Mouse (Mus musculus) forebrain, embryonic 10.5 days (tissue): ENCODE measurements around the gene Macf1. TPM values are rescaled to one million over a fixed set of nuclear protein-coding genes. Genes with fewer than 3 reads are reported as not detected.

Source experiments
- DNase-seq: peaks from one replicate; pipeline ENCODE4 v3.0.0-alpha.2; 2017; ENCODE audit warnings: low spot score; ENCODE audit errors: extremely low spot score
- H3K27ac ChIP-seq: fragments of 300-500 bp; sonication (generic); 2 replicates; pipeline ENCODE4 v1.5.1; 2016; ENCODE audit warnings: mild to moderate bottlenecking
- H3K27me3 ChIP-seq: fragments of 300-500 bp; sonication (generic); 2 replicates; pipeline ENCODE4 v1.6.1; 2016; ENCODE audit warnings: mild to moderate bottlenecking; ENCODE audit not compliant: poor library complexity, severe bottlenecking
- H3K36me3 ChIP-seq: fragments of 300-500 bp; sonication (generic); replicated peaks from 2 replicates; pipeline ENCODE4 v1.6.1; 2016; ENCODE audit warnings: mild to moderate bottlenecking, moderate library complexity
- H3K4me1 ChIP-seq: fragments of 300-500 bp; sonication (generic); 2 replicates; pipeline ENCODE4 v1.6.1; 2016
- H3K4me3 ChIP-seq: fragments of 300-500 bp; sonication (generic); 2 replicates; pipeline ENCODE4 v1.5.1; 2016; ENCODE audit warnings: mild to moderate bottlenecking, moderate library complexity
- H3K9me3 ChIP-seq: fragments of 300-500 bp; sonication (generic); 2 replicates; pipeline ENCODE4 v1.6.1; 2016; ENCODE audit warnings: mild to moderate bottlenecking, moderate library complexity
- WGBS: fragments of 180-500 bp; shearing (Covaris S2); methylation state at CpG from one replicate; pipeline ENCODE4 v1.1.7; 2016; 5-methylcytosine and 5-hydroxymethylcytosine counted together
- polyA plus RNA-seq: library from polyadenylated mRNA; unstranded; fragments of >200 nt; fragmentation: Nextera tagmentation; extraction: Ambion mirVana; gene quantifications from 2 replicates; pipeline ENCODE4 v1.2.1, GENCODE M21; 2016

Gene Macf1
- polyA plus RNA-seq, 1 experiment from 2014 or later = 50.2 TPM

- Histone ChIP-seq H3K4me3 (no peak overlapping the region), H3K27me3 (no peaks in the 10 kb centered on the region), H3K9me3 (no peaks in the 10 kb centered on the region), H3K36me3 (peaks cover 68% of the 10 kb centered on the region), H3K4me1 (no peaks in the 10 kb centered on the region), H3K27ac (no peak overlapping the region)
- 88% methylated on average over 9 of the region's 9 CpGs for WGBS
- no peak for DNase-seq
These were observed 256.8 kb downstream of the Macf1 start for GRCm38 (mm10) chr4:123427271-123427899.

GRCm38 (mm10) chr4:123426429-123427080 lies 257.6 kb downstream of the Macf1 start:
- Histone ChIP-seq H3K36me3 (peaks cover 60% of the 10 kb centered on the region), H3K4me1 (no peaks in the 10 kb centered on the region), H3K27ac (no peak overlapping the region), H3K9me3 (no peaks in the 10 kb centered on the region), H3K27me3 (no peaks in the 10 kb centered on the region), H3K4me3 (no peak overlapping the region)
- WGBS = 94% methylated on average over 10 of the region's 10 CpGs
- no peak for DNase-seq

GRCm38 (mm10) chr4:123425672-123426272 lies 258.4 kb downstream of the Macf1 start:
- WGBS = 92% methylated on average over 1 of the region's 1 CpGs
- peaks cover 52% of the 10 kb centered on the region for H3K36me3 ChIP-seq

GRCm38 (mm10) chr4:123424050-123424449 lies 260.1 kb downstream of the Macf1 start:
- H3K36me3 ChIP-seq = peaks cover 41% of the 10 kb centered on the region
- no peaks in the 10 kb centered on the region for H3K27me3 ChIP-seq
- no peak overlapping the region for H3K27ac ChIP-seq
- WGBS = 99% methylated on average over 2 of the region's 2 CpGs
- no peak for DNase-seq
- H3K9me3 ChIP-seq = no peaks in the 10 kb centered on the region
- no peak overlapping the region for H3K4me3 ChIP-seq
- no peaks in the 10 kb centered on the region for H3K4me1 ChIP-seq

More at GRCm38 (mm10) chr4:123425672-123426272, 258.4 kb downstream of the Macf1 start:
- H3K9me3 ChIP-seq = no peaks in the 10 kb centered on the region
- no peak for DNase-seq
- no peaks in the 10 kb centered on the region for H3K27me3 ChIP-seq
- H3K4me3 ChIP-seq = no peak overlapping the region
- no peaks in the 10 kb centered on the region for H3K4me1 ChIP-seq
- no peak overlapping the region for H3K27ac ChIP-seq

DNA sequence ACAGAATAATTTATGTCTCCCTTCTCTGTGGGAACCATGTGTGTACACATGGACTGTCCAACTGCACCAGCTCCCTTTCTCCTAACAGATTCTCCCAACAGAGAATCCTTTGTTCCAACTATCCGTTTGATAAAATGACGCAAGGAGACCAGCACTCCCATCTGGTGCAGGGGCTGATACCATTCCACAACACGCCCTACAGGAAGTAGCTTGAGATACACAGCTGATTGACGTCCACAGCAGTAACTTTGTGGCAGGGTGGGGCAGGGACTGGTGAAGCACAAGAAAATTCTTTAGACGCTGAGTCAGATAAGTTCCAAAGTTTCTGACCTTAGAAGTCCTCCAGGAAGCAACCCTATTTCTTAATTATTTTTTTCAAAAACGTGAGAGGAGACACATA lies 261.3 kb downstream of the Macf1 start:
- no peak overlapping the region for H3K4me3 ChIP-seq
- H3K4me1 ChIP-seq = no peaks in the 10 kb centered on the region
- DNase-seq = no peak
- H3K36me3 ChIP-seq = peaks cover 31% of the 10 kb centered on the region
- no peaks in the 10 kb centered on the region for H3K27me3 ChIP-seq
- no peak overlapping the region for H3K27ac ChIP-seq
- H3K9me3 ChIP-seq = no peaks in the 10 kb centered on the region
- 77% methylated on average over 6 of the region's 6 CpGs for WGBS

DNA sequence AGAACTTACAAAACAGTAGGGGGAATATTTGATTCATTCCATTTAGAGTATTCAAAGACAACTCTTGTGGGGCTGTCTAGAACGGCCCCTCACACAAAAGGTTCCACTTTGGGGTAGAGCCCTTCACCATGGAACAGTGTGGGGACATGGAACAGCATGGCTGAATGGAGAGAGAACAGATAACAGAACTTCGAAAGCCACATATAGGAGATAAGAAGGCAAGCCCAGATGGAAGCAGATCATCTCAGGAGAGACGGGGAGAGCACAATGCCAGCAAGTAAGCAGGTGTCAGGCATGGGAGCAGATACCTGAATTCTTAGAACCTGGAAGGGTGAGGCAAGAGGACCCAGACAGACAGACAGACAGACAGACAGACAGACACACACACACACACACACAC lies 266.1 kb downstream of the Macf1 start:
- DNase-seq = no peak
- WGBS = 86% methylated on average over 3 of the region's 3 CpGs

DNA sequence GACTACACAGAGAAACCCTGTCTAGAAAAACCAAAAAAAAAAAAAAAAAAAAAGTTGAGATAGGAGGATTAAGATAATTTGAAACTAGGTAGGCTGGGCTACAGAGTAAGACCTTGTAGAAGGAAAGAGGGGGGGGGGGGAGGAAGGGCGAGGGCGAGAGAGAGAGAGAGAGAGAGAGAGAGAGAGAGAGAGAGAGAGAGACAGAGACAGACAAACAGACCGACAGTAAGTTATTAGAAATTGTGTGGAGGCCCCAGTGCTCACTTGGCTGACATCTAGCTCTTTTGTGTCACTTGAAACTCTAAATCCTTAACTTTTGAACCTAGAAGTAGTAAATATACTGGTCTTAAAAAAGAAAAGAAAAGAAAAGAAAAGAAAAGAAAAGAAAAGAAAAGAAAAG lies 266.7 kb downstream of the Macf1 start:
- Histone ChIP-seq H3K27me3 (no peaks in the 10 kb centered on the region), H3K27ac (no peak overlapping the region), H3K4me3 (no peak overlapping the region), H3K36me3 (no peaks in the 10 kb centered on the region), H3K9me3 (no peaks in the 10 kb centered on the region), H3K4me1 (peaks cover 6% of the 10 kb centered on the region)
- DNase-seq = no peak
- 81% methylated on average over 1 of the region's 3 CpGs for WGBS

More for the DNA sequence above, 266.1 kb downstream of the Macf1 start:
- no peaks in the 10 kb centered on the region for H3K36me3 ChIP-seq
- H3K27me3 ChIP-seq = no peaks in the 10 kb centered on the region
- H3K4me1 ChIP-seq = peaks cover under 1% of the 10 kb centered on the region
- no peak overlapping the region for H3K27ac ChIP-seq
- H3K9me3 ChIP-seq = no peaks in the 10 kb centered on the region
- H3K4me3 ChIP-seq = no peak overlapping the region

GRCm38 (mm10) chr4:123416829-123417228 lies 267.3 kb downstream of the Macf1 start:
- WGBS = 93% methylated on average over 2 of the region's 2 CpGs
- DNase-seq = no peak
- Histone ChIP-seq H3K27ac (no peak overlapping the region), H3K4me3 (no peak overlapping the region), H3K27me3 (no peaks in the 10 kb centered on the region), H3K4me1 (peaks cover 13% of the 10 kb centered on the region), H3K9me3 (no peaks in the 10 kb centered on the region), H3K36me3 (no peaks in the 10 kb centered on the region)

DNA sequence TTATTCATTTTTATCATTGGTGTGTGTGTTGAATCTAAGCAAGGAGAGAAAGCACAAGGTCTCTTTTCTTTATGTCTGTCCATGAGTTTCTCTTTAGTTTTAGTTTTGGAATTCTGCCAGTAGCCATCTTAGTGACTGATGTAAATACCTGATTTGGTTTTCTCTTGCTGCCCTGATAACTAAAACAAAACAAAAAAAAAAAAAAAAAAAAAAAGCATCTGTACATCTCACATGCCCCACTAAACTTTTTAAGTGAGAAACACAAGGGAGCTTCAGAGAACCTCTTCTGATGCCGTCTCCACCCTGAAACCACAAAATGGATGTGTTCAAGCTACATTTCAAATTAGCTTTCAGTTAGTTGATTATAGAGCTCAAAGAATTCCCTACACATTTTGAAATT lies 268.6 kb downstream of the Macf1 start:
- H3K4me3 ChIP-seq = no peak overlapping the region
- no peaks in the 10 kb centered on the region for H3K36me3 ChIP-seq
- H3K9me3 ChIP-seq = no peaks in the 10 kb centered on the region
- DNase-seq = no peak
- no peaks in the 10 kb centered on the region for H3K27me3 ChIP-seq
- WGBS = 98% methylated on average over 1 of the region's 1 CpGs
- no peak overlapping the region for H3K27ac ChIP-seq
- H3K4me1 ChIP-seq = peaks cover 24% of the 10 kb centered on the region

GRCm38 (mm10) chr4:123413876-123414275 lies 270.3 kb downstream of the Macf1 start:
- Histone ChIP-seq H3K4me3 (no peak overlapping the region), H3K9me3 (no peaks in the 10 kb centered on the region), H3K4me1 (peaks cover 41% of the 10 kb centered on the region), H3K27ac (no peak overlapping the region), H3K36me3 (peaks cover 13% of the 10 kb centered on the region), H3K27me3 (no peaks in the 10 kb centered on the region)
- WGBS = 76% methylated on average over 2 of the region's 2 CpGs
- DNase-seq = no peak

GRCm38 (mm10) chr4:123412981-123413380 lies 271.2 kb downstream of the Macf1 start:
- DNase-seq = no peak
- H3K9me3 ChIP-seq = no peaks in the 10 kb centered on the region
- no peaks in the 10 kb centered on the region for H3K27me3 ChIP-seq
- 54% methylated on average over 2 of the region's 2 CpGs for WGBS
- peaks cover 50% of the 10 kb centered on the region for H3K4me1 ChIP-seq
- H3K36me3 ChIP-seq = peaks cover 22% of the 10 kb centered on the region
- peak overlapping the region; percentile 99; the same call in 1 of the 2 replicates for H3K27ac ChIP-seq
- peak overlapping the region; percentile 78 for H3K4me3 ChIP-seq

DNA sequence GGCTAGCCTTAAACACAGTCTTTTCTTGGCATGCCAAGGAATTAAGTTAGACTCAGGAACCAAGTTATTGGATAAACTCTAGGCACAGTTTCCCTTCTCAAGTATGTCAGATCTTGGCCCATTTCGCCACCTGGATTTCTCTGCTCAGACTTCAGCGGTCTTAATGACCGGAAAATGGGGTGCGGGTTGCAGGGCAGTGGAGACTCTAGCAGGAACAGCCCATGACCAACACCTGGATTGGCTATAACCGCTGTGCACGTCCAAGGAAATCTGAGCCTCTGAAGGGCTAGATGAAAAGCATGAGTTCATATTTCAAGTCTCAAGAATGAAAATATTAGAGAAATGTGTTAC lies 271.7 kb downstream of the Macf1 start:
- peaks cover 55% of the 10 kb centered on the region for H3K4me1 ChIP-seq
- H3K36me3 ChIP-seq = peaks cover 27% of the 10 kb centered on the region
- peak overlapping the region; percentile 99 for H3K27ac ChIP-seq
- no peaks in the 10 kb centered on the region for H3K27me3 ChIP-seq
- peak overlapping the region; percentile 78 for H3K4me3 ChIP-seq
- DNase-seq = no peak
- H3K9me3 ChIP-seq = no peaks in the 10 kb centered on the region
- WGBS = 3% methylated on average over 6 of the region's 6 CpGs
